Mouse (Mus musculus): ENCODE measurements around the gene Trpm2. TPM values are rescaled to one million over a fixed set of nuclear protein-coding genes. Genes with fewer than 3 reads are reported as not detected.
"Not testable (repeated sequence)": the region's sequence is repeated elsewhere in the genome, so short reads cannot be mapped to it uniquely, and the experiment has no call there.

Gene Trpm2
- polyA plus RNA-seq, 1 experiment: 28.3 TPM

- DNase-seq (ENCODE audit: extremely low spot score in 1 of 2, low spot score in 1 of 2): peak; percentile 93 to 99
These were observed 8.3 kb upstream of the Trpm2 start, which contains the start of gene 1810043G02Rik for GRCm38 (mm10) chr10:77978351-77979350. Gene 1810043G02Rik, plus strand, starts transcription at chr10:77978524.

- DNase-seq (ENCODE audit: extremely low spot score in 1 of 2, low spot score in 1 of 2): no peak
These were observed 6.2 kb upstream of the Trpm2 start for GRCm38 (mm10) chr10:77976458-77977150.

- no peak for DNase-seq (ENCODE audit: extremely low spot score in 1 of 2, low spot score in 1 of 2)
These were observed 5.3 kb upstream of the Trpm2 start for GRCm38 (mm10) chr10:77975653-77976052.

GRCm38 (mm10) chr10:77974811-77975210 lies 4.4 kb upstream of the Trpm2 start:
- DNase-seq (ENCODE audit: extremely low spot score in 1 of 2, low spot score in 1 of 2): no peak

- DNase-seq (ENCODE audit: extremely low spot score in 1 of 2, low spot score in 1 of 2): no peak
These were observed 4.0 kb upstream of the Trpm2 start for GRCm38 (mm10) chr10:77974323-77974722.

- DNase-seq (ENCODE audit: extremely low spot score in 1 of 2, low spot score in 1 of 2): peak in 1 of 2 experiments; percentile 75
These were observed 1.6 kb upstream of the Trpm2 start for GRCm38 (mm10) chr10:77971709-77972553.

GRCm38 (mm10) chr10:77971191-77971590 lies 828 bp upstream of the Trpm2 start:
- no peak for DNase-seq (ENCODE audit: extremely low spot score in 1 of 2, low spot score in 1 of 2)

GRCm38 (mm10) chr10:77969973-77970325 lies 414 bp downstream of the Trpm2 start:
- no peak for DNase-seq (ENCODE audit: extremely low spot score in 1 of 2, low spot score in 1 of 2)

- peak; percentile 56 to 80 for DNase-seq (ENCODE audit: extremely low spot score in 1 of 2, low spot score in 1 of 2)
These were observed 940 bp downstream of the Trpm2 start for GRCm38 (mm10) chr10:77969274-77969972.

GRCm38 (mm10) chr10:77963971-77964370 lies 6.4 kb downstream of the Trpm2 start:
- no peak for DNase-seq (ENCODE audit: extremely low spot score in 1 of 2, low spot score in 1 of 2)

- DNase-seq (ENCODE audit: extremely low spot score in 1 of 2, low spot score in 1 of 2): no peak
These were observed 7.6 kb downstream of the Trpm2 start for GRCm38 (mm10) chr10:77962725-77963124.

- DNase-seq (ENCODE audit: extremely low spot score in 1 of 2, low spot score in 1 of 2): not testable (repeated sequence)
These were observed 19.9 kb downstream of the Trpm2 start for GRCm38 (mm10) chr10:77950468-77950867.

- no peak for DNase-seq (ENCODE audit: extremely low spot score in 1 of 2, low spot score in 1 of 2)
These were observed 30.7 kb downstream of the Trpm2 start for GRCm38 (mm10) chr10:77939685-77940084.

GRCm38 (mm10) chr10:77927375-77927774 lies 43.0 kb downstream of the Trpm2 start:
- peak in 1 of 2 experiments; percentile 24 for DNase-seq (ENCODE audit: extremely low spot score in 1 of 2, low spot score in 1 of 2)

- DNase-seq (ENCODE audit: extremely low spot score in 1 of 2, low spot score in 1 of 2): peak in 1 of 2 experiments; percentile 81
These were observed 44.2 kb downstream of the Trpm2 start for GRCm38 (mm10) chr10:77926140-77926539.

GRCm38 (mm10) chr10:77922681-77923080 lies 47.7 kb downstream of the Trpm2 start:
- DNase-seq (ENCODE audit: extremely low spot score in 1 of 2, low spot score in 1 of 2): peak in 1 of 2 experiments; percentile 54

GRCm38 (mm10) chr10:77921009-77921408 lies 49.4 kb downstream of the Trpm2 start:
- peak in 1 of 2 experiments; percentile 45 for DNase-seq (ENCODE audit: extremely low spot score in 1 of 2, low spot score in 1 of 2)

- DNase-seq (ENCODE audit: extremely low spot score in 1 of 2, low spot score in 1 of 2): peak in 1 of 2 experiments; percentile 74
These were observed 53.6 kb downstream of the Trpm2 start for GRCm38 (mm10) chr10:77916636-77917335.

GRCm38 (mm10) chr10:77913292-77913691 lies 57.1 kb downstream of the Trpm2 start:
- DNase-seq (ENCODE audit: extremely low spot score in 1 of 2, low spot score in 1 of 2): no peak
